Mouse (Mus musculus) myocyte (in vitro differentiated cells): ENCODE measurements at regions not wholly inside any gene's neighbourhood (a gene's known extent, or its start where the extent isn't known, plus 50 kb on each side); places are given as distances from the start of the nearest gene placed in this dataset.

Source experiments
- H3K27me3 ChIP-seq: one replicate; pipeline ENCODE4 v1.6.1; 2011; ENCODE audit not compliant: control insufficient read depth, insufficient read depth, insufficient read length
- H3K36me3 ChIP-seq: one replicate; pipeline ENCODE4 v1.6.1; 2011; ENCODE audit not compliant: control insufficient read depth, insufficient read depth
- H3K4me2 ChIP-seq: one replicate; pipeline ENCODE4 v1.6.1; 2011; ENCODE audit warnings: low read depth, control low read depth
- H3K4me3 ChIP-seq: one replicate; pipeline ENCODE4 v1.5.1; 2011; ENCODE audit warnings: mild to moderate bottlenecking, control low read depth, moderate library complexity
- H3K79me2 ChIP-seq: one replicate; pipeline ENCODE4 v1.6.1; 2011; ENCODE audit not compliant: control insufficient read depth, insufficient read depth
- H3ac ChIP-seq: one replicate; pipeline ENCODE4 v1.6.1; 2011; ENCODE audit not compliant: control insufficient read depth, insufficient read length
- CEBPB ChIP-seq: IDR thresholded peaks from 2 replicates; pipeline ENCODE4 v1.6.1; 2011; ENCODE audit warnings: mild to moderate bottlenecking, moderate library complexity; ENCODE audit not compliant: poor library complexity, insufficient read depth, severe bottlenecking
- E2F4 ChIP-seq: IDR thresholded peaks from one replicate; pipeline ENCODE4 v1.6.1; 2011; ENCODE audit warnings: mild to moderate bottlenecking, control low read depth, moderate library complexity; ENCODE audit not compliant: insufficient read depth
- MAX ChIP-seq: IDR thresholded peaks from one replicate; pipeline ENCODE4 v1.6.1; 2011; ENCODE audit warnings: low read depth, mild to moderate bottlenecking, control low read depth
- MYOD1 ChIP-seq, 3 experiments: IDR thresholded peaks; one replicate each; pipeline ENCODE4 v1.6.1; 2011; ENCODE audit warnings: control low read depth in 2 of 3, low read depth in 2 of 3, mild to moderate bottlenecking in 2 of 3, moderate library complexity in 1 of 3; ENCODE audit not compliant: insufficient read length in 2 of 3, control insufficient read depth in 1 of 3
- MYOG ChIP-seq, 3 experiments: IDR thresholded peaks; one replicate each; pipeline ENCODE4 v1.6.1; 2011; ENCODE audit warnings: control low read depth in 2 of 3, low read depth in 2 of 3, mild to moderate bottlenecking in 2 of 3; ENCODE audit not compliant: insufficient read length in 2 of 3, control insufficient read depth in 1 of 3, insufficient read depth in 1 of 3
- POLR2A ChIP-seq: IDR thresholded peaks from one replicate; pipeline ENCODE4 v1.6.1; 2011; ENCODE audit warnings: low read depth, mild to moderate bottlenecking, control low read depth, moderate library complexity; ENCODE audit not compliant: insufficient read length
- POLR2AphosphoS2 ChIP-seq: IDR thresholded peaks from one replicate; pipeline ENCODE4 v1.6.1; 2011; ENCODE audit warnings: low read depth, control low read depth; ENCODE audit not compliant: insufficient read length
- REST ChIP-seq: IDR thresholded peaks from one replicate; pipeline ENCODE4 v1.6.1; 2011; ENCODE audit warnings: mild to moderate bottlenecking, control low read depth, moderate library complexity; ENCODE audit not compliant: insufficient read depth, insufficient read length
- SRF ChIP-seq: IDR thresholded peaks from one replicate; pipeline ENCODE4 v1.6.1; 2011; ENCODE audit warnings: low read depth; ENCODE audit not compliant: control insufficient read depth, insufficient read length
- TCF12 ChIP-seq: IDR thresholded peaks from one replicate; pipeline ENCODE4 v1.6.1; 2011; ENCODE audit warnings: mild to moderate bottlenecking, control low read depth; ENCODE audit not compliant: poor library complexity, insufficient read depth, severe bottlenecking
- TCF3 ChIP-seq: IDR thresholded peaks from one replicate; pipeline ENCODE4 v1.6.1; 2011; ENCODE audit warnings: low read depth, control low read depth; ENCODE audit not compliant: insufficient read length
- USF1 ChIP-seq: IDR thresholded peaks from one replicate; pipeline ENCODE4 v1.6.1; 2011; ENCODE audit warnings: low read depth, mild to moderate bottlenecking, control low read depth, moderate library complexity

- Histone ChIP-seq H3K36me3 (no peaks in the 10 kb centered on the region), H3K79me2 (no peaks in the 10 kb centered on the region), H3K27me3 (no peaks in the 10 kb centered on the region), H3K4me3 (no peak overlapping the region), H3K4me2 (no peak overlapping the region), H3ac (no peak overlapping the region)
- no peak for TF ChIP-seq MAX
- no peak for TF ChIP-seq POLR2A
- TF ChIP-seq USF1 = no peak
- no peak for TF ChIP-seq MYOG (IDR thresholded peaks at IDR 0.05; ENCODE audit: control insufficient read depth in 1 of 3, insufficient read depth in 1 of 3, insufficient read length in 2 of 3, low read depth in 2 of 3)
- TF ChIP-seq MYOD1 (IDR thresholded peaks at IDR 0.05; ENCODE audit: control insufficient read depth in 1 of 3, insufficient read length in 2 of 3, low read depth in 2 of 3) = no peak
- no peak for TF ChIP-seq TCF3
- TF ChIP-seq E2F4 = no peak
- no peak for TF ChIP-seq TCF12
- no peak for TF ChIP-seq REST
- no peak for TF ChIP-seq CEBPB
- no peak for TF ChIP-seq POLR2AphosphoS2
- no peak for TF ChIP-seq SRF
Observed at GRCm38 (mm10) chr7:125055951-125056625, 388.4 kb upstream of the Kdm8 start.

- H3K4me2 ChIP-seq = no peak overlapping the region
- H3K79me2 ChIP-seq = no peaks in the 10 kb centered on the region
- no peaks in the 10 kb centered on the region for H3K27me3 ChIP-seq
- no peak overlapping the region for H3ac ChIP-seq
- TF ChIP-seq TCF12 = no peak
- no peak for TF ChIP-seq SRF
- TF ChIP-seq USF1 = no peak
- TF ChIP-seq REST = no peak
- no peak for TF ChIP-seq POLR2AphosphoS2
- no peak for TF ChIP-seq MAX
- TF ChIP-seq TCF3 = no peak
- no peak for TF ChIP-seq MYOD1 (IDR thresholded peaks at IDR 0.05; ENCODE audit: control insufficient read depth in 1 of 3, insufficient read length in 2 of 3, low read depth in 2 of 3)
- no peak for TF ChIP-seq E2F4
- TF ChIP-seq MYOG (IDR thresholded peaks at IDR 0.05; ENCODE audit: control insufficient read depth in 1 of 3, insufficient read depth in 1 of 3, insufficient read length in 2 of 3, low read depth in 2 of 3) = no peak
- TF ChIP-seq CEBPB = no peak
- TF ChIP-seq POLR2A = no peak
- H3K4me3 ChIP-seq = no peak overlapping the region
- H3K36me3 ChIP-seq = no peaks in the 10 kb centered on the region
Observed at GRCm38 (mm10) chr7:125102464-125102863, 342.0 kb upstream of the Kdm8 start.

- no peaks in the 10 kb centered on the region for H3K27me3 ChIP-seq
- no peaks in the 10 kb centered on the region for H3K79me2 ChIP-seq
- no peak overlapping the region for H3K4me3 ChIP-seq
- no peaks in the 10 kb centered on the region for H3K36me3 ChIP-seq
- no peak overlapping the region for H3ac ChIP-seq
- no peak overlapping the region for H3K4me2 ChIP-seq
- no peak for TF ChIP-seq TCF3
- no peak for TF ChIP-seq SRF
- TF ChIP-seq MYOG (IDR thresholded peaks at IDR 0.05; ENCODE audit: control insufficient read depth in 1 of 3, insufficient read depth in 1 of 3, insufficient read length in 2 of 3, low read depth in 2 of 3) = no peak
- no peak for TF ChIP-seq USF1
- TF ChIP-seq CEBPB = no peak
- no peak for TF ChIP-seq MYOD1 (IDR thresholded peaks at IDR 0.05; ENCODE audit: control insufficient read depth in 1 of 3, insufficient read length in 2 of 3, low read depth in 2 of 3)
- TF ChIP-seq POLR2A = no peak
- no peak for TF ChIP-seq E2F4
- no peak for TF ChIP-seq REST
- TF ChIP-seq MAX = no peak
- no peak for TF ChIP-seq TCF12
- no peak for TF ChIP-seq POLR2AphosphoS2
Observed at GRCm38 (mm10) chr7:125104011-125104410, 340.5 kb upstream of the Kdm8 start.

GRCm38 (mm10) chr7:125112820-125113273 lies 331.6 kb upstream of the Kdm8 start:
- Histone ChIP-seq H3K79me2 (no peaks in the 10 kb centered on the region), H3K27me3 (no peaks in the 10 kb centered on the region), H3K36me3 (no peaks in the 10 kb centered on the region), H3ac (no peak overlapping the region), H3K4me2 (no peak overlapping the region), H3K4me3 (no peak overlapping the region)
- no peak for TF ChIP-seq TCF3
- TF ChIP-seq POLR2A = no peak
- no peak for TF ChIP-seq CEBPB
- no peak for TF ChIP-seq MYOG (IDR thresholded peaks at IDR 0.05; ENCODE audit: control insufficient read depth in 1 of 3, insufficient read depth in 1 of 3, insufficient read length in 2 of 3, low read depth in 2 of 3)
- no peak for TF ChIP-seq MYOD1 (IDR thresholded peaks at IDR 0.05; ENCODE audit: control insufficient read depth in 1 of 3, insufficient read length in 2 of 3, low read depth in 2 of 3)
- no peak for TF ChIP-seq POLR2AphosphoS2
- TF ChIP-seq REST = no peak
- no peak for TF ChIP-seq E2F4
- no peak for TF ChIP-seq SRF
